Mouse (Mus musculus) lung, embryonic 16.5 days (tissue): ENCODE measurements around the gene Lbp. TPM values are rescaled to one million over a fixed set of nuclear protein-coding genes. Genes with fewer than 3 reads are reported as not detected.
A peak's percentile ranks its signal among the peaks of the same experiment; 100 is the strongest.

Experiments
- ATAC-seq: fragments of 200-750 bp; cut with Nextera tagmentation; 2 replicates; pipeline ENCODE4 v1.8.0; 2017; ENCODE audit warnings: low read depth, mild to moderate bottlenecking, moderate library complexity
- H3K27ac ChIP-seq: fragments of 300-500 bp; sonication (generic); 2 replicates; pipeline ENCODE4 v1.5.1; 2014; ENCODE audit warnings: mild to moderate bottlenecking, control low read depth, low read length
- H3K27me3 ChIP-seq: fragments of 300-500 bp; sonication (generic); 2 replicates; pipeline ENCODE4 v1.6.1; 2014; ENCODE audit warnings: low read depth, low read length, mixed read lengths; ENCODE audit not compliant: control insufficient read depth, insufficient read depth
- H3K36me3 ChIP-seq: fragments of 300-500 bp; sonication (generic); 2 replicates; pipeline ENCODE4 v1.6.1; 2014; ENCODE audit warnings: low read length; ENCODE audit not compliant: control insufficient read depth, insufficient read depth
- H3K4me1 ChIP-seq: fragments of 300-500 bp; sonication (generic); replicated peaks from 2 replicates; pipeline ENCODE4 v1.6.1; 2014; ENCODE audit warnings: low read length, mixed read lengths; ENCODE audit not compliant: control insufficient read depth, insufficient read depth
- H3K4me2 ChIP-seq: fragments of 300-500 bp; sonication (generic); 2 replicates; pipeline ENCODE4 v1.6.1; 2014; ENCODE audit warnings: low read depth, low read length, control low read depth
- H3K4me3 ChIP-seq: fragments of 300-500 bp; sonication (generic); 2 replicates; pipeline ENCODE4 v1.5.1; 2014; ENCODE audit warnings: mild to moderate bottlenecking, low read length, control low read depth
- H3K9ac ChIP-seq: fragments of 300-500 bp; sonication (generic); 2 replicates; pipeline ENCODE4 v1.6.1; 2014; ENCODE audit warnings: low read length, control low read depth
- H3K9me3 ChIP-seq: fragments of 300-500 bp; sonication (generic); 2 replicates; pipeline ENCODE4 v1.6.1; 2016; ENCODE audit warnings: low read length; ENCODE audit not compliant: control insufficient read depth
- WGBS: fragments of 180-500 bp; shearing (Covaris S2); extraction: QIAGEN DNeasy Blood & Tissue Kit; methylation state at CpG from one replicate; pipeline ENCODE4 v1.1.7; 2014; 5-methylcytosine and 5-hydroxymethylcytosine counted together
- polyA plus RNA-seq: library from polyadenylated mRNA; unstranded; fragments of >200 nt; fragmentation: Nextera tagmentation; extraction: Ambion mirVana; gene quantifications from 2 replicates; pipeline ENCODE4 v1.2.1, GENCODE M21; 2015

Gene Lbp
- polyA plus RNA-seq, 1 experiment from 2014 or later = 15.0 TPM

DNA sequence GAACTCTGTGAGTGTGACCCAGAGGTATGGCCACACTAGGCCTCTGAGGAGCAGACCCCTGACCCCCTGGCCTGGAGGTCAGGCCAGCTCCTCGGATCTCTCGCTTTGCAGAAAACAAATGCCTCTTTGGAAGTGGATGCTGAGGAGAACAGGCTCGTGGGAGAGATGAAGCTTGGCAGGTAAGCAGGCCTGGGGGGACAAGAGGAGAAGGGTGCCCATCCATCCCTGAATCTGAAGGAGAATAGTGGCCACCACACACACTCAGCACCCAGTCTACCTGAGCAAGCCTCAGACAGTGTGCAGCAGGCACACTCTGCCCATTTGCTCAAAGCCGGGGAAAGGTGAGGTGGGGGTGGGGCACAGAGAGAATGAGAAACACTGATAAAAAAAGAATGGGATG, 30.5 kb upstream of the Lbp start:
- no peak overlapping the region for H3K4me2 ChIP-seq
- no peaks in the 10 kb centered on the region for H3K9me3 ChIP-seq
- no peak overlapping the region for H3K27ac ChIP-seq
- no peaks in the 10 kb centered on the region for H3K36me3 ChIP-seq
- no peak overlapping the region for H3K9ac ChIP-seq
- no peaks in the 10 kb centered on the region for H3K4me1 ChIP-seq
- no peak for ATAC-seq
- H3K4me3 ChIP-seq = no peak overlapping the region
- 57% methylated on average over 4 of the region's 4 CpGs for WGBS
- no peaks in the 10 kb centered on the region for H3K27me3 ChIP-seq

DNA sequence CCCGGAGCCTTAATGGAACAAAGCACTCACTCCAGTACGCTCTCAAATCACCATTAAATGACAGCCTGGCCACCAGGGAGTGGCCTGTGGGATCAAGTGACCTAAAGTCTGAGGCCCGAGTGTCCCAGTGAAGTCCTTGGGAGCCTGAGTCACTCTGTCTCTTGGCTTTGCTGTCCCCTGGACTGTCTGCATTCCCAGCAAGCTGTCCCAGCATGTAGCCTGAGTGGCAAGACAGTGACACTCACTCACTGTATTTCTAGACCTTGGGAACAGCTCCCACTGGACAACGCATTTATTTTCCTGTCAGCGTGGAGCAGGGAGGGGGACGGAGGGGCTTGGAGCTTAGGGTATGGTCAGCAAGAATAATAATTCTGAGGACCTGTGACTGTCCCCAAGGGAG, 29.8 kb upstream of the Lbp start:
- Histone ChIP-seq H3K36me3 (no peaks in the 10 kb centered on the region), H3K9ac (no peak overlapping the region), H3K4me2 (no peak overlapping the region), H3K27me3 (no peaks in the 10 kb centered on the region), H3K4me1 (no peaks in the 10 kb centered on the region), H3K4me3 (no peak overlapping the region), H3K27ac (no peak overlapping the region), H3K9me3 (no peaks in the 10 kb centered on the region)
- ATAC-seq = no peak
- WGBS = 67% methylated on average over 6 of the region's 6 CpGs

DNA sequence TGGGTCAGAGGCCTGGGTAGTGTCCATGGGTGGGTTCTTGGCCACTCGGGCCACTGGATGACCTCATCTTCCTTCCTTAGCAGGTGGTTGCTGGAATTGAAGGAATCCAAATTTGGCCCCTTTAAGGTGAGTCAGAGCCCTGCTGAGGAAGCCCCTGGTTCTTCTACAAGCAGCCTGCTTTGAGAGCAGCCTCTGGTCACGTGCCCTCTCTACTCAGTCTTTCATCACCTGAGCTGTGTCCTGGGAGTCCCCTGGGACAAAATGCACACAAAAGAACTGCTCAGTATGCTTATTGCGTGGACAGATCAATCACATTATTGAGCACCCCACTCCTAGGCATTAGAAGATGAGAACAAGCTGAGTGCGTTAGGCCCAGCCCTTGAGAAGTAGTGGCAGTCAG, 29.4 kb upstream of the Lbp start:
- no peak overlapping the region for H3K27ac ChIP-seq
- WGBS = 60% methylated on average over 4 of the region's 4 CpGs

DNA sequence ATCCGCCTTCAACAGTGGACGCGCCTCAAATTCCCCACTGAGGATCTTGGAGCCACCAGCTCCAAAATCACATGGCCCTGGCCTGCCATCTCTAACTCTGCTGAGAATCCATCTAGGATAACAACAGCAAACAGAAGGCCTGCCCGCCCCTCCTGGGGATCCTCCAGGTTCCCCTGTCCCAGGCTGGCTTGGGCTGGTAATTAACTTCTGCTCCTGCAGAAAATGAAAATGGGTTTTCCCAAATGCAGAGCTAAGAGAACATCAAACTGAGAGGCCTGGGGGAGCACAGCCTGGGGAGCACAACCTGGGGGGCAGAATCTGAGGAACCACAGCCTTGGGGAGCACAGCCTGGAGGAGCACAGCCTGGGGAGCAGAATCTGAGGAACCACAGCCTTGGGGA, 26.6 kb upstream of the Lbp start:
- 94% methylated on average over 4 of the region's 4 CpGs for WGBS
- Histone ChIP-seq H3K27ac (no peak overlapping the region), H3K36me3 (no peaks in the 10 kb centered on the region)

More for the DNA sequence above, 29.4 kb upstream of the Lbp start:
- no peak for ATAC-seq
- Histone ChIP-seq H3K9ac (no peak overlapping the region), H3K27me3 (no peaks in the 10 kb centered on the region), H3K4me1 (peaks cover 3% of the 10 kb centered on the region; the same call in 1 of the 2 replicates), H3K9me3 (no peaks in the 10 kb centered on the region), H3K4me3 (no peak overlapping the region), H3K36me3 (no peaks in the 10 kb centered on the region), H3K4me2 (no peak overlapping the region)

DNA sequence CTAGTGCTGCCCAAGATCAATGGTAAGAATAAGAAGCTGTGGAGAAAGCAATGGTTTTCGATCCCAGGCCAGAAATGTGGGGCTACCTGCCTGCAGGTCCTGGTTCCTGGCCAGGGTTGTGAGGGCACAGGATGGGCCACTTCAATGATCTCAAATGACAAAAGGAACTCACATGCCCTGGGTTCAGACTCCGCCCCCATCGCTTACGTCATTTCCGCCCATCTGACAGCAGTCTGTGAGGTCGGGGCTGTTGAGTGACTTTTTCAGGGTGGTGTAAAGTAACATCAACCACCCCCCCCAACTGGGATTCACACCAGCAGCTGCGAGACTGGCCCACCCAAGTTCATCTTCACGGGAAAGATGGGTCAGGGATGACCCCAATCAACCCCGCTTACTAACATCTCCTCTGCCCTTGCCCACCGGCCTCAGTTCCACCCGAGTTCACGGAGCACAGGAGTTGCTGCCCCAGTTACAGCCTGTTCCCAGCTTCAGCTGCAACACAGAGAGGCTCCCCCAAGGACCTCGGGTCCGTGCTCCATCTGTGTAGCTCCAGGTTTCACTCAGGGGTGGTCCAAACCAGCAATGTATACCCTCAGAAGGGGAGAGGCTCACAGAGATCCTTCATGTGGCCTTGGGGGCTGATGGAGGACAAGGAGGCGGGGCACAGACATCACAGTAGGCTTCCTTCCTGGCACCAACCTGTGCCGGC, 24.6 kb upstream of the Lbp start:
- peaks cover 4% of the 10 kb centered on the region; the same call in 1 of the 2 replicates for H3K4me1 ChIP-seq
- no peak overlapping the region for H3K4me2 ChIP-seq
- H3K4me3 ChIP-seq = no peak overlapping the region
- WGBS = 41% methylated on average over 16 of the region's 16 CpGs
- no peak; the same call in 1 of the 2 replicates for ATAC-seq
- no peaks in the 10 kb centered on the region for H3K9me3 ChIP-seq
- no peaks in the 10 kb centered on the region for H3K27me3 ChIP-seq
- H3K27ac ChIP-seq = no peak overlapping the region
- H3K36me3 ChIP-seq = no peaks in the 10 kb centered on the region
- H3K9ac ChIP-seq = no peak overlapping the region

More for the DNA sequence above, 26.6 kb upstream of the Lbp start:
- Histone ChIP-seq H3K4me3 (no peak overlapping the region), H3K4me1 (peaks cover 4% of the 10 kb centered on the region; the same call in 1 of the 2 replicates), H3K27me3 (no peaks in the 10 kb centered on the region), H3K4me2 (no peak overlapping the region), H3K9ac (no peak overlapping the region), H3K9me3 (no peaks in the 10 kb centered on the region)
- ATAC-seq = no peak

DNA sequence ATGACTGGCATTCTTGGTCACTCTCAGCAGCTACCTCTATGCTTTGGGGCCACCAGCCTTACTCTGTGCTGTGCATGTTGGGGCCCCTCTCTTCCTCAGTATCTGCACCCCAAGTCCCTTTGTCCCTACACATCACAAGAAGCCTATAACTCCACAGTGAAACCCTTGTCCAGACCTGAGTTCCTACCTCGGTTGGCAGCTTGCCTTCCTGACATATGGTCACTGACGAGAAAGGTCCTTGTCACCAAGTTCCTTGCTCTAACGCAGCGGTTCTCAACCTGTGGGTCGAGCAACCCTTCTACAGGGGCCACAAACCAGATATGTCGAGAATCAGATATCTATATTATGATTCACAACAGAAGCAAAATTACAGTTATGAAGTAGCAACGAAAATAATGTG, 23.2 kb upstream of the Lbp start:
- Histone ChIP-seq H3K27me3 (no peaks in the 10 kb centered on the region), H3K9ac (no peak overlapping the region), H3K27ac (no peak overlapping the region), H3K9me3 (no peaks in the 10 kb centered on the region), H3K4me3 (no peak overlapping the region), H3K36me3 (no peaks in the 10 kb centered on the region), H3K4me1 (peaks cover 4% of the 10 kb centered on the region; the same call in 1 of the 2 replicates), H3K4me2 (no peak overlapping the region)
- WGBS = 69% methylated on average over 7 of the region's 7 CpGs
- ATAC-seq = no peak

DNA sequence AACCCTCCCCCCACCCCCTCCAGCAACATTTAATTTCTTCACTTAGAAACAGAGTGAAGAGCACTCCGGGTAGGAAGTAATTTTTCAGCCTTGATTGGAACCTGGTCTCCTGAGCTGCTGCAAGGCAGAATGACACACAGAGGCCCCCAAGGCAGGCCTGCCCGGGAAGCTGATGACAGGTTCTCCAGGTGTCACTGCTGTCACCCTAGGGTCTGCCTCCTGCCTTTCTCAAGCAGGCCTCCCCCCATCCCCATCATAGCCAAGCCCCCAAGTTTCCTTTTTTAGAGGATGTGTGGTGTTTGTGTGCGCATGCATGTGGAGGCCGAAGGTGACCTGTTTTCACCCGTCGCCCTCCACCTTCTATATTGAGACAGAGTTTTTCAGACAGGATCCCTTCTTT, 22.5 kb upstream of the Lbp start:
- no peaks in the 10 kb centered on the region for H3K36me3 ChIP-seq
- 69% methylated on average over 6 of the region's 6 CpGs for WGBS

DNA sequence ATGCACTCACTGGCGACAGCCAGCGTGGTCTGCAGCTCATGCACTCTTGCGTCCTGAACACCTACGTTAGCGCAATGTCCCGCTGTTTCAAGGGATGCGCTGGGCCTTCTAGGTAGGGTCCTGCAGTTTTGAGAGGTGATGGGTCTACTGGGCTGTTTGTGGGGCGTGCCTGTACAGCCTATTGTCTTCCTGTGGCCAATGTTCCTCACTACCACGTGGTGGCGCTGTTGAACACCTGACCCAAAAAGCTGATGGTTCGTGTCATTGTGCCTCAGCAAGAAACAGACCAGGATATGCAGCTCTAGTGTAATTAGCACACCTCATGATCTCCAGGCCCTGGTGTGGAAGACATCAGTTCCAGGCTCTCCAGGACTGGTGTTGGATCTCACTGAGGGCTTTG, 21.7 kb upstream of the Lbp start:
- no peaks in the 10 kb centered on the region for H3K9me3 ChIP-seq
- H3K4me2 ChIP-seq = no peak overlapping the region
- no peaks in the 10 kb centered on the region for H3K36me3 ChIP-seq
- H3K27me3 ChIP-seq = no peaks in the 10 kb centered on the region
- no peak overlapping the region for H3K4me3 ChIP-seq
- 0 out of 2 replicates have a peak, but pooled peaks have one; percentile 20 for ATAC-seq
- 27% methylated on average over 11 of the region's 11 CpGs for WGBS
- H3K9ac ChIP-seq = no peak overlapping the region
- no peak overlapping the region for H3K27ac ChIP-seq
- H3K4me1 ChIP-seq = peaks cover 4% of the 10 kb centered on the region; the same call in 1 of the 2 replicates

More for the DNA sequence above, 22.5 kb upstream of the Lbp start:
- Histone ChIP-seq H3K4me3 (no peak overlapping the region), H3K27me3 (no peaks in the 10 kb centered on the region), H3K4me1 (peaks cover 4% of the 10 kb centered on the region; the same call in 1 of the 2 replicates), H3K9me3 (no peaks in the 10 kb centered on the region), H3K27ac (no peak overlapping the region), H3K4me2 (no peak overlapping the region), H3K9ac (no peak overlapping the region)
- ATAC-seq = no peak

DNA sequence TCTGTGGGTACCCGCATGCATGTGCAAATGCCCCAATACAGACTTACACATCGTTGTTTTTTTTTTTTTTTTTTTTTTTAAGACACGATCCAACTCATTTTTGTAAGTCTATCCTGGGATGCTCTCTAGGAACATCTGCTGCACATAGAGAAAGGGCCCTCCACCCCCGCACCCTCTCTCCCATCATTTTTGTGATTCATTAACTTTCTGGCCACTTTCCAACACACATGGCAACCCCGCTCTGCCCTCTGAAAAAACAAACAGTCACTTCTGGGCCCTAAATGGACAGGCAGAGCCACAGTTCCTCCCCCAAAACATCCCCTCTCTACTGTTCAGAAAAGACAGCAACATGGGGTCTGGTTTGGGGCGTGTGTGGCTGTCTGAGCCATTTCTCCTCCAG, 20.6 kb upstream of the Lbp start:
- H3K4me2 ChIP-seq = no peak overlapping the region
- no peak overlapping the region for H3K9ac ChIP-seq
- no peak overlapping the region for H3K4me3 ChIP-seq
- 48% methylated on average over 6 of the region's 6 CpGs for WGBS
- no peaks in the 10 kb centered on the region for H3K9me3 ChIP-seq
- peaks cover 4% of the 10 kb centered on the region; the same call in 1 of the 2 replicates for H3K4me1 ChIP-seq
- H3K36me3 ChIP-seq = no peaks in the 10 kb centered on the region
- ATAC-seq = no peak
- H3K27ac ChIP-seq = no peak overlapping the region
- H3K27me3 ChIP-seq = no peaks in the 10 kb centered on the region
